Mouse (Mus musculus) embryonic facial prominence, embryonic 10.5 days (tissue): ENCODE measurements around the gene Lgsn. TPM values are rescaled to one million over a fixed set of nuclear protein-coding genes. Genes with fewer than 3 reads are reported as not detected.

ENCODE experiments used
- polyA plus RNA-seq: library from polyadenylated mRNA; unstranded; fragments of >200 nt; fragmentation: Nextera tagmentation; extraction: Ambion mirVana; gene quantifications from 2 replicates; pipeline ENCODE4 v1.2.1, GENCODE M21; 2016

Gene Lgsn
- polyA plus RNA-seq, 1 experiment from 2014 or later, result not detected

Other genes with a start within 250 kb of the Lgsn start
- not detected in 2 replicates for gene AC153137.1, start 198.4 kb upstream of the Lgsn start, polyA plus RNA-seq
- gene 4931428L18Rik, start 46.3 kb downstream of the Lgsn start, polyA plus RNA-seq, result not detected in 2 replicates
- not detected in 2 replicates for gene Pih1d3, start 46.4 kb downstream of the Lgsn start, polyA plus RNA-seq